Comparison of ENCODE assay signal across 17 mouse cellular contexts in the genomic region with DNA sequence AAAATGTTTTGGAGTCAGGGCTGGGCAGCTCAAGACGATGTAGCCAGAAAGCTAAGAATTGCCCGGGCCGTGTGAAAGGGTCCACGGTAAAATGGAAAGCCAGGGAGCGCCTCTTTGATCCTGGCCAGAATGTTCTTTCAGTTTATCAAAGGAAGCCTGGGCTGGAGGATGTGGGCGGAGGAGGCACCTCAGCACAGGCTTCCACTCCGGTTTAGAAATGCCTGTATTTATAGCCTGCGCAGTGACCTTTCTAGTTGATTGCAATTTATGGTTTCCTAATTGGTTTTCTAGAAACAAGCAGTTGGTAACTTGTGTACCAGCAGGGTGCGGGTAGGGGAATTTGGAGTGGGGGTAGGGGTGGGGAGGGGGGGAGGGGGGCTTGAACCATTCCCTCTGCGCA.
DNase-seq lines count a peak whose midpoint lies in the region; ATAC-seq lines count a peak whose summit lies in the region.
"Had no signal": no experiment of that assay in that cellular context is flagged by ENCODE, and none has a peak within 500 bp of the region (broad histone marks: within the 10 kb centered on the region; RNA-seq: fewer than 3 reads in every experiment).

No protein-coding gene starts in this region.

- H3K9ac ChIP-seq in kidney, embryonic 16.5 days (replicated peaks; ENCODE audit: low read length) = no peak overlapping the region
- no peak overlapping the region for H3K9ac ChIP-seq in midbrain, embryonic 14.5 days (replicated peaks; ENCODE audit: low read length)
- H3K9ac ChIP-seq: limb, embryonic 15.5 days had no signal

- H3K4me2 ChIP-seq in kidney, embryonic 16.5 days (replicated peaks; ENCODE audit: low read depth, low read length) = peak overlapping the region; percentile 20
- no peak overlapping the region for H3K4me2 ChIP-seq in midbrain, embryonic 14.5 days (ENCODE audit: low read length)
- H3K4me2 ChIP-seq: limb, embryonic 15.5 days had no signal

- H3K27ac ChIP-seq in kidney, embryonic 16.5 days (ENCODE audit: low read length) = 0 out of 2 replicates have a peak overlapping the region, but pooled peaks have one; percentile 21
- H3K27ac ChIP-seq in midbrain, embryonic 14.5 days (replicated peaks; ENCODE audit: low read depth, low read length) = no peak overlapping the region; the same call in 1 of the 2 replicates
- H3K27ac ChIP-seq: limb, embryonic 15.5 days had no signal

- peaks cover 44% of the 10 kb centered on the region for H3K27me3 ChIP-seq in kidney, embryonic 16.5 days (ENCODE audit: insufficient read depth, low read length)
- no peaks in the 10 kb centered on the region for H3K27me3 ChIP-seq in midbrain, embryonic 14.5 days (ENCODE audit: control insufficient read depth, insufficient read depth, low read length)
- H3K27me3 ChIP-seq: limb, embryonic 15.5 days had no signal

- ATAC-seq in kidney, embryonic 16.5 days (ENCODE audit: low FRiP score, low TSS enrichment) = peak; percentile 80
- ATAC-seq in midbrain, embryonic 14.5 days (ENCODE audit: low FRiP score, low TSS enrichment) = no peak
- ATAC-seq in cerebellum, adult (ENCODE audit: insufficient number of reproducible peaks, low FRiP score, low TSS enrichment) = no peak
- ATAC-seq: CD4-positive, CD25-positive, alpha-beta regulatory T cell, adult 4 months; intestine, embryonic 16.5 days had no signal

- H3K4me3 ChIP-seq in kidney, embryonic 16.5 days (ENCODE audit: low read length) = no peak overlapping the region
- no peak overlapping the region for H3K4me3 ChIP-seq in midbrain, embryonic 14.5 days (replicated peaks; ENCODE audit: low read depth, low read length)
- H3K4me3 ChIP-seq: limb, embryonic 15.5 days; myocyte had no signal

- no peak for DNase-seq in kidney, adult 8-10 months
- peak; percentile 23 for DNase-seq in R1 (ENCODE audit: low read depth, low spot score)
- peak; percentile 56 for DNase-seq in embryo, embryonic 10.5 days (ENCODE audit: low spot score)
- DNase-seq in midbrain, embryonic 14.5 days = peak; percentile 25
- DNase-seq in natural killer cell, adult 2 months (ENCODE audit: low spot score in 2 of 2) = no peak
- DNase-seq in left cerebral cortex, adult 18-20 months (ENCODE audit: low spot score in 2 of 2) = no peak
- DNase-seq: adrenal gland, adult 2 months; heart, adult 11 months; heart, postnatal 4 days; layer of hippocampus, adult 9-11 months; thymus, adult 2 months had no signal

- H3K4me1 ChIP-seq in kidney, embryonic 16.5 days (ENCODE audit: insufficient read depth, low read length) = peaks cover 11% of the 10 kb centered on the region; the same call in 1 of the 2 replicates
- H3K4me1 ChIP-seq in midbrain, embryonic 14.5 days (ENCODE audit: control insufficient read depth, insufficient read depth, low read length) = peaks cover 9% of the 10 kb centered on the region; the same call in 1 of the 2 replicates
- H3K4me1 ChIP-seq: limb, embryonic 15.5 days had no signal

- no peaks in the 10 kb centered on the region for H3K36me3 ChIP-seq in kidney, embryonic 16.5 days (ENCODE audit: insufficient read depth, low read length)
- H3K36me3 ChIP-seq in midbrain, embryonic 14.5 days (ENCODE audit: control insufficient read depth, insufficient read depth, low read length) = no peaks in the 10 kb centered on the region
- H3K36me3 ChIP-seq: limb, embryonic 15.5 days had no signal

- WGBS in kidney, embryonic 16.5 days = 4% methylated on average over 10 of the region's 10 CpGs
- 35% methylated on average over 10 of the region's 10 CpGs for WGBS in midbrain, embryonic 14.5 days

- H3K9me3 ChIP-seq in kidney, embryonic 16.5 days (ENCODE audit: low read length) = peaks cover 8% of the 10 kb centered on the region; the same call in 1 of the 2 replicates
- no peaks in the 10 kb centered on the region; the same call in 1 of the 2 replicates for H3K9me3 ChIP-seq in midbrain, embryonic 14.5 days (ENCODE audit: control insufficient read depth, low read length)
- H3K9me3 ChIP-seq: limb, embryonic 15.5 days had no signal

Comparison
In these comparisons a context has a peak if more than half of its experiments do, and no peak if none do; other contexts are left out.
1. DNase-seq: peak in R1 (single experiment), embryo, embryonic 10.5 days (single experiment) and midbrain, embryonic 14.5 days (single experiment); none in kidney, adult 8-10 months (0 of 2), natural killer cell, adult 2 months (0 of 2) and left cerebral cortex, adult 18-20 months (0 of 2).